Mouse (Mus musculus) MEL (cell line): ENCODE data around the gene Ccdc3. TPM values are rescaled to one million over a fixed set of nuclear protein-coding genes. Genes with fewer than 3 reads are reported as not detected.

Experiments used
- DNase-seq: peaks from one replicate; pipeline ENCODE4 v3.0.0; 2011; ENCODE audit warnings: low read depth, low spot score
- H3K27ac ChIP-seq: 2 replicates; pipeline ENCODE4 v1.5.1; 2012; ENCODE audit warnings: low read depth, mild to moderate bottlenecking, control low read depth, low read length, moderate library complexity; ENCODE audit not compliant: control insufficient read depth
- H3K27me3 ChIP-seq, 2 experiments: fragments of 150-350 bp in 1 of 2; sonication (generic) in 1 of 2; 2 replicates each; pipeline ENCODE4 v1.6.1; 2012; ENCODE audit warnings: low read length in 2 of 2, mild to moderate bottlenecking in 2 of 2, improper control_type of control experiment in 1 of 2, moderate library complexity in 1 of 2; ENCODE audit not compliant: insufficient read depth in 2 of 2, control insufficient read depth in 1 of 2
- H3K36me3 ChIP-seq, 2 experiments: 2 replicates each; pipeline ENCODE4 v1.6.1; 2012 to 2014; ENCODE audit warnings: low read length in 2 of 2, improper control_type of control experiment in 1 of 2, inconsistent platforms in 1 of 2, mild to moderate bottlenecking in 1 of 2; ENCODE audit not compliant: insufficient read depth in 2 of 2, control insufficient read depth in 1 of 2
- H3K4me1 ChIP-seq, 2 experiments: fragments of 150-350 bp in 1 of 2; sonication (generic) in 1 of 2; 2 replicates each; pipeline ENCODE4 v1.6.1; 2012; ENCODE audit warnings: low read length in 2 of 2, improper control_type of control experiment in 1 of 2, mild to moderate bottlenecking in 1 of 2; ENCODE audit not compliant: insufficient read depth in 2 of 2, control insufficient read depth in 1 of 2
- H3K4me3 ChIP-seq, 2 experiments: fragments of 150-350 bp in 1 of 2; sonication (generic) in 1 of 2; 2 replicates each; pipeline ENCODE4 v1.5.1; 2012; ENCODE audit warnings: low read depth in 2 of 2, low read length in 2 of 2, mild to moderate bottlenecking in 2 of 2, moderate library complexity in 2 of 2, control low read depth in 1 of 2, improper control_type of control experiment in 1 of 2; ENCODE audit not compliant: control insufficient read depth in 1 of 2, insufficient read depth in 1 of 2
- H3K79me2 ChIP-seq: 2 replicates; pipeline ENCODE4 v1.6.1; 2012; ENCODE audit warnings: mild to moderate bottlenecking, low read length, moderate library complexity; ENCODE audit not compliant: control insufficient read depth, poor library complexity, insufficient read depth
- H3K9ac ChIP-seq: 2 replicates; pipeline ENCODE4 v1.6.1; 2012; ENCODE audit warnings: low read depth, mild to moderate bottlenecking, control low read depth, low read length, moderate library complexity; ENCODE audit not compliant: control insufficient read depth, poor library complexity, severe bottlenecking
- H3K9me3 ChIP-seq: fragments of 150-350 bp; sonication (generic); replicated peaks from 2 replicates; pipeline ENCODE4 v1.6.1; 2012; ENCODE audit warnings: mild to moderate bottlenecking, low read length, improper control_type of control experiment, moderate library complexity; ENCODE audit not compliant: insufficient read depth
- CHD2 ChIP-seq: IDR thresholded peaks from 2 replicates; pipeline ENCODE4 v1.6.1; 2011; ENCODE audit warnings: low read length, improper control_type of control experiment
- ETS1 ChIP-seq: IDR thresholded peaks from 2 replicates; pipeline ENCODE4 v1.6.1; 2012; ENCODE audit warnings: low read depth, mild to moderate bottlenecking, inconsistent platforms, low read length, improper control_type of control experiment, moderate library complexity
- GABPA ChIP-seq: IDR thresholded peaks from 2 replicates; pipeline ENCODE4 v1.6.1; 2012; ENCODE audit warnings: low read depth, mild to moderate bottlenecking, inconsistent platforms, low read length, improper control_type of control experiment, moderate library complexity
- HCFC1 ChIP-seq: IDR thresholded peaks from 2 replicates; pipeline ENCODE4 v1.6.1; 2012; ENCODE audit warnings: low read depth, mild to moderate bottlenecking, inconsistent platforms, low read length, improper control_type of control experiment, moderate library complexity
- JUND ChIP-seq: IDR thresholded peaks from 2 replicates; pipeline ENCODE4 v1.6.1; 2011; ENCODE audit warnings: low read depth, mild to moderate bottlenecking, improper control_type of control experiment, low read length
- KAT2A ChIP-seq: conservative IDR thresholded peaks from 2 replicates; pipeline ENCODE4 v1.6.1; 2012; ENCODE audit warnings: low read depth, low read length, improper control_type of control experiment, inconsistent platforms
- MEF2A ChIP-seq: IDR thresholded peaks from 2 replicates; pipeline ENCODE4 v1.6.1; 2014; ENCODE audit warnings: low read depth, mild to moderate bottlenecking, inconsistent platforms, low read length, improper control_type of control experiment; ENCODE audit not compliant: poor library complexity, insufficient replicate concordance, severe bottlenecking; ENCODE audit errors: extremely low read depth
- MYC ChIP-seq: IDR thresholded peaks from 2 replicates; pipeline ENCODE4 v1.6.1; 2011; ENCODE audit warnings: low read depth, mild to moderate bottlenecking, low read length, improper control_type of control experiment, moderate library complexity
- NRF1 ChIP-seq: IDR thresholded peaks from 2 replicates; pipeline ENCODE4 v1.6.1; 2014; ENCODE audit warnings: low read depth, mild to moderate bottlenecking, inconsistent platforms, low read length, improper control_type of control experiment, moderate library complexity; ENCODE audit not compliant: poor library complexity, insufficient read depth, severe bottlenecking
- POLR2A ChIP-seq, 2 experiments: IDR thresholded peaks; 2 replicates each; pipeline ENCODE4 v1.6.1; 2011 to 2012; ENCODE audit warnings: low read length in 2 of 2, mild to moderate bottlenecking in 2 of 2, control low read depth in 1 of 2, improper control_type of control experiment in 1 of 2, low read depth in 1 of 2, moderate library complexity in 1 of 2; ENCODE audit not compliant: control insufficient read depth in 1 of 2, insufficient read depth in 1 of 2, poor library complexity in 1 of 2
- POLR2AphosphoS2 ChIP-seq: IDR thresholded peaks from 2 replicates; pipeline ENCODE4 v1.6.1; 2011; ENCODE audit warnings: low read length, improper control_type of control experiment
- RAD21 ChIP-seq: IDR thresholded peaks from 2 replicates; pipeline ENCODE4 v1.6.1; 2011; ENCODE audit warnings: mild to moderate bottlenecking, low read depth, low read length, improper control_type of control experiment
- SMC3 ChIP-seq: IDR thresholded peaks from 2 replicates; pipeline ENCODE4 v1.6.1; 2011; ENCODE audit warnings: low read depth, low read length, improper control_type of control experiment
- USF1 ChIP-seq: IDR thresholded peaks from 2 replicates; pipeline ENCODE4 v1.6.1; 2014; ENCODE audit warnings: low read depth, mild to moderate bottlenecking, inconsistent platforms, low read length, improper control_type of control experiment, moderate library complexity
- USF2 ChIP-seq, 2 experiments: IDR thresholded peaks; 2 replicates each; pipeline ENCODE4 v1.6.1; 2011 to 2012; ENCODE audit warnings: improper control_type of control experiment in 2 of 2, low read length in 2 of 2, borderline replicate concordance in 1 of 2, inconsistent platforms in 1 of 2, low read depth in 1 of 2, mild to moderate bottlenecking in 1 of 2; ENCODE audit not compliant: insufficient read depth in 1 of 2
- ZKSCAN1 ChIP-seq: IDR thresholded peaks from 2 replicates; pipeline ENCODE4 v1.6.1; 2012; ENCODE audit warnings: low read depth, mild to moderate bottlenecking, inconsistent platforms, low read length, improper control_type of control experiment, moderate library complexity
- ZMIZ1 ChIP-seq: IDR thresholded peaks from 2 replicates; pipeline ENCODE4 v1.6.1; 2012; ENCODE audit warnings: low read depth, mild to moderate bottlenecking, inconsistent platforms, low read length, improper control_type of control experiment, moderate library complexity
- polyA plus RNA-seq, 2 experiments: library from polyadenylated mRNA; stranded (reverse) in 1 of 2; unstranded in 1 of 2; fragments of >175 nt in 1 of 2; fragments of >200 nt in 1 of 2; gene quantifications; 2 replicates each; pipeline versions ENCODE4 v1.2.1 to v1.2.4; 2012; ENCODE audit warnings: low replicate concordance in 2 of 2, low read depth in 1 of 2; ENCODE audit not compliant: insufficient read length in 2 of 2, insufficient read depth in 1 of 2, missing spikeins in 1 of 2
- total RNA-seq: library from RNA; depleted of rRNA; stranded (reverse); fragments of 300-350 nt; gene quantifications from 2 replicates; pipeline ENCODE4 v1.2.3, GENCODE M21; 2012

The Ccdc3 gene
- total and polyA plus RNA-seq, 3 experiments, result not detected

DNA sequence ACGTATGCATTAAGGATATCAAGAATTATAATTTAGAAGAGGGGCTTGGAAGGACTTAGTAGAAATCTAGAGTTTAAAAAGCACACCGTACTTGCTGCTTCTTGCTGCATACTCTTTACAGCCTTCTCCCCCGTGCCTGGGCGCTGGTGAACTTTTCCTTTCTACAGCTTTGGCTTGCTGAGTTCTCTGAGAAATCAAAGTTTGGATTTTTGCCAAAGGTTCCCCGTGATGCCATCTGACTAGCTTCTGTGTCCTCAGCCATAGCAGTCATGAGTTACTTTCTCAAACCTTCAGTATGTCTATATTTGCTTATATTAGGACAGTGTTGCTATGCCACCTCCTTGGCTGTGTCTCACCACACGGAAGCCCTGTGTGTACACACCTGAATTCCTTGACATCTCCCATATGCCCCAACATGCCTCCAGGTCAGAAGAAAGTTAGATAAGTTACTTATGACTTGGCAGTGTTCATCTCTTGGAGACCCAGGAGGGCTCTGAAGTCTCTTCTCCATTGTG lies 57.2 kb downstream of the Ccdc3 start:
- Histone ChIP-seq H3K36me3 (no peaks in the 10 kb centered on the region), H3K4me1 (no peaks in the 10 kb centered on the region), H3K4me3 (no peak overlapping the region), H3K27ac (no peak overlapping the region), H3K9ac (no peak overlapping the region), H3K9me3 (no peaks in the 10 kb centered on the region), H3K27me3 (peaks cover 0 to 2% of the 10 kb centered on the region in 2 experiments; a peak in 1 of 4 replicates), H3K79me2 (no peaks in the 10 kb centered on the region)
- no peak for DNase-seq
- TF ChIP-seq ZMIZ1 (no peak), JUND (no peak), GABPA (no peak), ETS1 (no peak), SMC3 (no peak), NRF1 (no peak)

DNA sequence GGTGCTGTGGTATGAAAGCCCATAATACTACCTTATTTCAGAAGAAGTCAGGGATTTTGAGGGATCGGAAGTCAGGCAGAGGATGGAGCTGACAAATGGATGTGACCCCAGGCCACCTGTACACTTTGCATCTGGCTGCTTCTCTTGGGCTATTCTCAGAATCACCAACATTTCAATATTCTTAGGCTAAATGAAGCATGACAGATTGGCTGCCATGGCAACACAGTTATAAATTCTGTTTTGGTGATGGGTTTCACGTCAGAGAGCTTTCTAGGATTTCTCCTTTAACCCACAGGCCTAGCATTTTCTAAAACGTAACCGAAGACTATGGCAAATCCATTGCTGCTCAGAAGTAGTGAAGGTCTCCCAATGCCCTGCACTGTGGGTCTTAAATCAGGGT lies 59.9 kb downstream of the Ccdc3 start:
- H3K79me2 ChIP-seq, result no peaks in the 10 kb centered on the region
- no peak for DNase-seq
- H3K4me3 ChIP-seq, result no peak overlapping the region
- no peak overlapping the region for H3K9ac ChIP-seq
- H3K9me3 ChIP-seq, result no peaks in the 10 kb centered on the region
- peaks cover 0 to 2% of the 10 kb centered on the region in 2 experiments; a peak in 1 of 4 replicates for H3K27me3 ChIP-seq
- no peaks in the 10 kb centered on the region for H3K4me1 ChIP-seq
- no peak overlapping the region for H3K27ac ChIP-seq
- H3K36me3 ChIP-seq, result no peaks in the 10 kb centered on the region
- TF ChIP-seq NRF1 (no peak), ETS1 (no peak), USF1 (no peak), USF2 (IDR thresholded peaks at IDR 0.05; ENCODE audit: borderline replicate concordance in 1 of 2, insufficient read depth in 1 of 2, low read depth in 1 of 2, low read length in 2 of 2) (no peak), HCFC1 (no peak), KAT2A (no peak), ZKSCAN1 (no peak), SMC3 (no peak), RAD21 (no peak), JUND (no peak), POLR2AphosphoS2 (no peak), CHD2 (no peak), POLR2A (IDR thresholded peaks at IDR 0.05; ENCODE audit: control insufficient read depth in 1 of 2, insufficient read depth in 1 of 2, low read depth in 1 of 2, low read length in 2 of 2, poor library complexity in 1 of 2) (no peak), GABPA (no peak)
- TF ChIP-seq, all 39 proteins: peak for 0

- no peaks in the 10 kb centered on the region; a peak in 1 of 4 replicates for H3K27me3 ChIP-seq
- H3K79me2 ChIP-seq, result no peaks in the 10 kb centered on the region
- no peak overlapping the region for H3K27ac ChIP-seq
- no peaks in the 10 kb centered on the region for H3K9me3 ChIP-seq
- H3K36me3 ChIP-seq, result no peaks in the 10 kb centered on the region
- H3K4me1 ChIP-seq, result no peaks in the 10 kb centered on the region
- no peak overlapping the region for H3K9ac ChIP-seq
- no peak overlapping the region for H3K4me3 ChIP-seq
- no peak for DNase-seq
- TF ChIP-seq MYC (no peak), MEF2A (no peak)
These were observed 61.7 kb downstream of the Ccdc3 start for GRCm38 (mm10) chr2:5199289-5199688.
